Mouse (Mus musculus) right cerebral cortex, postnatal 36 days (tissue): ENCODE data around the gene Car5a.

Source experiments
- DNase-seq, 2 experiments: peaks; one replicate each; pipeline ENCODE4 v3.0.0; 2022; ENCODE audit warnings: low spot score in 2 of 2, mixed read lengths in 1 of 2

Car5a gene

DNA sequence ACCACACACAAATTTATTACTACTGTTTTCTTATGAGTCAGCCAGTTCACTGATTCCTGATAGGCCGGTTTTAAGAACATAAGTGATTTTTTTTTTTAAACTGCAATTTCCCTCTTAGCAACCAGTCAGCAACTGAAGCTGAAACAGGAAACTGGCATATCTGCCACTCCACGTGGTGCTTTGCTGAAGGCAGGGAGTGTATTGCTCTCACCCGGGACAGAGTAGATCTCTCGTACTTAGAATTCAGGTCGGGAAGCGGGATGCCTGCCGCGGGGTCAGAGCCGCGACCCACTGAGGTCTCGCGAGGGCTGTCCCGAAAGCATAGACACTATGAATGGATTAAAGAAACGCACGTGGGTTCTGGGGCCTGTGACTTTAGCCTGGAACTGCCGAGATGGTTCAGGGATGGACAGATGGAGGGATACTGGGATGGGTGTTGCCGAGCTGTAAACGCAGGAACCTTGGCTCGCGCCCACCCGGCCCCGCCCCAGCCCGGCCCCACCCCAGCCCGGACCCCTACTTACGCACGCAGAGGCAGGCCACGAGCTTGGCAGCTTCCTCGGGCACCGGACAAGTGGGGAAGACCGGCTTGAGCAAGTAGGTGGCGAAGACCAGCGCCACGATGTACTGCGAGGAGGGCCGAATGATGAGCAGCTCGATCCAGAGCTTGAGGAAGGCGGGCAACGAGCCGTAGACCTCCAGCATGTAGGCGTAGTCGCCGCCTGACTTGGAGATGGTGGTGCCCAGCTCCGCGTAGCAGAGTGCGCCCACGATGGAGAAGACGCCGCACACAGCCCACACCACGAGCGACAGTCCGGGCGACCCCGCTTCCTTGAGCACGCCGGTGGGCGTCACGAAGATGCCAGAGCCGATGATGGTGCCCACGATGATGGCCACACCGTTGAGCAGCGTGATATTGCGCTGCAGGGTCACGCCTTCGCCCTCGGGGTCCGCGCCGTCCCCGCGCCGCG is 37.9 kb downstream of the Car5a start:
- peak; percentile 51 to 53 for DNase-seq

GRCm38 (mm10) chr8:121905864-121906263 is 38.8 kb downstream of the Car5a start:
- DNase-seq, result no peak

DNA sequence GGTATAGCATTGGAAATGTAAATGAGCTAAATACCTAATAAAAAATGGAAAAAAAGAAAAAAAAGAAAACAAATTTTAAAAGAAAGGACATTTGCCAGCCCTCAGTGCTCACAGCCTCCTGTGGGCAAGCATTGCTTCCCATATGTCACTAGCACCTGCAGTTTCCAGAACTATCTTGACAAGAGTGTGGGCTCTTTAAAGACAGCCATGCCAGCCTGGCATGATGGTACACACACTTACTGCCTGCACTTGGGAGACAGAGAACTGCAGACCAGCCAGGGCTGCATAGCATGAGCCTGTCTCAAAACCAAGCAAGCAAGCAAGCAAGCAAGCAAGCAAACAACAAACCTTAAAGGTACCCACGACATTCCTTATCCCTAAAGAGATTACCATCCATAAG is 39.3 kb downstream of the Car5a start:
- no peak for DNase-seq

DNA sequence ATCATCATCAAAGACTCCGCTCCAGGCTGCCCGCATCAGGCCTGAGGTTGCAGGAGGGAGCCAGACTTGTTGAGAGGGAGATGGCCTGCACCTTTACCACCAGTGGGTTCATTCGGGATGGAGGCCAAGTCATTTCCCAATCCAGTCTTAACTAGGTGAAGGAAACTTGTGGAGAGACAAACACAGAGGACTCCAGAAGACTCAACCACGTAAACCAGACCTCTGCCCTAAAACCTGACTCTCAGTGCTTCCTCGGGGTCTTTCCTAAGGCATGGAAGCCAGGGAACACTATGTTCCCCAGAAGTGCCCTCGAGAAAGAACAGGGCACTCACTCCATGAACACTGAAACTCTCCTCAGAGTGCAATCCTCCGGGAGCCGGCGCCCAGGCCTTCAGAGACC is 39.7 kb downstream of the Car5a start:
- DNase-seq, result no peak

GRCm38 (mm10) chr8:121903977-121904376 is 40.7 kb downstream of the Car5a start:
- no peak for DNase-seq

DNA sequence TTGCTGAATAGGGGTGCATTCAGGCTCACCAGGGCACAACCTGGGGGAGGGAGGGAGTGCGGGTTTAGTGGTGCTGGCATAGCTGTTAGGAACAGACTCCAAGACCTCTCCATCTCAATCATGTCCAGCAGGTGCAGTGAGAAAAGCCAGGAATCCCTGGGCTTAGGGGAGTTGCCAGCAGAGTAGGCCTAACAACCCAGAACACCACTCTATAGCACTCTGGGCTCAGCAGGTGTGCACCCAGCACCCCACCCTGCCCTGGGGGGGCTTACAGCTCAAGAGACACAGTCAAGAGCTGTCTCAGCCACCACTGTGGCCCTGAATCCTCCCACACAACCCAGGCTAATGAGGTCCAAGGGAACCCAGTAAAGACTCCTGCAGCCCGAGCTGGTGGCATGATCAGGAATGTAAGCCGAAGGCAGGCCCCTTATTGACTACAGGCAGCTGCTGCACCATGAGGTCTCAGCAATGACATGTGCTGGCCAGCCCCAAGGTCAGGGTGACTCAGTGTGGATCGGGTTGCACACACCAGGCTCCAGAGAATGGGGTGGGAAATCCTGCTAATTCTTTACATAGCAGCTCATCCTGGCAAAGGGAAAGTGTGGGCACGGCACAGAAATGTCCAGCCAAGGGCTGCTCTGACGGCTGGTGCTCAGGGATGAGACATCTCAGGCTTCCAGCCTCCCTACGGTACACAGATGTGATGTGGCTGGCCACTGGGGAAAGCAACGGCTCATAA is 43.0 kb downstream of the Car5a start:
- no peak for DNase-seq

- DNase-seq, result no peak
Measured at GRCm38 (mm10) chr8:121899180-121900044, 45.3 kb downstream of the Car5a start.

GRCm38 (mm10) chr8:121898401-121898931 is 46.2 kb downstream of the Car5a start:
- peak; percentile 70 to 81 for DNase-seq

DNA sequence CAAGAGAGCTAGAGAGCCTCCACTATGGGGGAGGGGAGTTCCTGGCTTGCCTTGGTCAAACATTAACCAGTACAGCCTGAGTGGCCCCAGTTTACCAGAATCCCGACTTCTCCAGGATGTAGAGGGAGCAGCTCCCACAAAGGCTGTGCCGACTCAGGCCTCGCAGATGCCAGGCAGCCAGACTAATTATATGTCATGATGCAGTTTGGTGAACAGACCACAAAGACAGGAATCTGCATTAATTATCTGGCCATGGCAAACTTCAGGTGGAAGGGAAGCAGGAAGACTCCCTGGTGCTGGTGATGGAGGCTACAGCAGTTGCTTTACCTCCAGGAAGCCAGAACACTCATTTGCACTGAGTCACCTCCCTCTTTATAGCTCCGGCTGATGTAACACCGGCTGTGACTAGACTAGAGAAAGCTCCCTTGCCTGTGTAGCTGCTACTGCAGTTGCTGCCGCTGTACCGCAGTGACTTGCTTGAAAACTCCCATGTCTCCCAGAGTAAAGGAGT is 46.8 kb downstream of the Car5a start:
- peak; percentile 58 to 68 for DNase-seq

DNA sequence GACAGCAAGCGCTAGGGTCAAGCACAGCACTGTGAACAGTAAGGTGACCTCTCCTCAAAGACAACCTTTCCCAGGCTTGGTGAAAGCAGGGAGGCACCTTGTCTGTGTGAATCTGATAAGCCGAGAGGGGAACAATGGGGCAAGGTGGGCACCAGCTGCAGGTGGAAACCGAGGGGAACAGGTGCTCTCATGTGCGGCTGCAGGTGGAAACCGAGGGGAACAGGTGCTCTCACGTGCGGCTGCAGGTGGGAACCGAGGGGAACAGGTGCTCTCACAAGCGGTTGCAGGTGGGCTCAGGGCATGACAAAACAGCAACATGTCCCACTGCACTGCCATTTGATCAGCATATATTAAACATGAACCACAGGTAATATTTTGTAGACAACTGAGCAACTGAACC is 47.5 kb downstream of the Car5a start:
- DNase-seq, result no peak

GRCm38 (mm10) chr8:121896476-121897145 is 48.1 kb downstream of the Car5a start:
- DNase-seq, result no peak

- no peak for DNase-seq
Measured at GRCm38 (mm10) chr8:121895910-121896309, 48.8 kb downstream of the Car5a start.

DNA sequence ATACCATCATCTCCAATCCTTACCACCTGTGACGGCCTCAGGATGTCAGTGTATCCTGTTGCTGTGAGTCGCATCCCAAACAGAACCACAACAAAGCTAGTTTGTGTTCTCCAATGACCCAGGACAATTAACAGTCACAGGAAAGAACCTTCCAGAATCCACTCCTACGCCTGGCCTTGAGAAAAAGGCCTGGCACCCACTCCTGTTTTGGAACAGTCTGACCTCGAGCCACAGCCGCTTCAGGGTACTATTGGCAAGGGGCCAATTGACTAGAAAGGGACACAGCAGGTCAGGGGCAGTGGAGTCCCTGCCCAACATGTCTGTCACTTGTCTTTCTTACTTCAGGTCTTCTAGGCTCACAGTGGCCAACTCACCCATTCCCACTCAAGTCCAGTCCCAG is 51.8 kb downstream of the Car5a start:
- no peak for DNase-seq

DNA sequence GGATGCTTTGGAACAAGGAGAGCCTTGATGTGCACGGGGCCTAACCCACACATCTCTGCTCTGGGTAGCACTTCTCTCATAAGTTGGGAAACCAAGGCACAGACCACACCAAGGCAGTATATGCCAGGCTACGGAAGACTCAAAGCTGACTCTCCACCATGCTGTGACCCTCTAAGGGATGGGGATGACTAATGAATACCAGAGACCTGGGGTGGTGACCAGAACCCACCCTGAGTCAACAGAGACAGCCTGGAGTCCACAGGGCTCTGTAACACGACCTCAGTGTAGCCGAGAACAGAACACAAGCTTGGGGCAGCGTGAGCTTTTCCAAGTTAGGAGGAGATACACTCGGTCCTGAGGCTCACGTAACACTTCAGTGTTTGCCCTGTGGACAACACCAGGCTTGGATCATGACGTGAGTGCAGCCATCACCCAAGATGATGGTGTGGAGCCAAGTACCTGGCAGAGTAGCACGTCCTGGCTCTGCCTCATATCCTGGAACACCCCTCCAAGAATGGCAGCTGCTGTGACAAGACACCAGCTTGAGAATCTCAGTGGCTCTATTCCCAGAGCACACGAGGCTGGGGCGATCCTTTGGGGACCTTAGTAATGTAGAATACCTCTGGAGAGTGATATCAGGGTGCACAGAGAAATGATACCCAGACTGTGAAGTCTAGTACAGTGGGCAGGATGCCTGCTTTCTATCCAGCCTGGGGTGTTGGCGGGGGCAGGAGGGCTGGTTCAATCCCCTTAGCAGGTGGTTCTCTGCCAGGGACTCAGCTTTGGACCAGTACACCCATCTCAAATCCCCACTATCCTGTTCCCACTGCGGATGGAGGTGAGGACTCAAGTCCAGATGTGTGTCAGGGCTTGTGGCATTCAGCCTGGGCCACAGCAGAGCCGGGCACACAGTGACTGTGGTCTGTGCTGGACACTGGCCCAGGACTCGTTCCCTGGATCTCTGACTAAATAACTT is 54.6 kb downstream of the Car5a start:
- DNase-seq, result no peak

DNA sequence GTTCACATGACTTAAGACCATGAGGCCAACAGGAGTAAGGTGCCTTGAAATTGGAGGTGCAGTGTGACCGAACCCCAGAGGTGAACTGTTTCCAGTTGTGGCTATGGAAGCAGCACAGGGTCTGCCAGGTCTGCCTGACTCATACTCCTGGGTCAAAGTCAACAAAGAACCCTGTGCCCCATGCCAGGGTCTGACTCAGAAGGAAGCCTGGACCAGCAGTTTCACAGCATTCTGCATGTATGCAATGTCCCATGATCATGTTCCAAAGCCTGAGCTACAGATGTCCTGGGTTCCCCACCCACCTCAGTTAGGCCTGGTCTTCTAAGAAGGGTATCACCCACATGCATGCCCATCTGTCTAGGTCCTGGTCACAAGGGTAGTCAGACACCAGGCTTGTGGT is 55.4 kb downstream of the Car5a start:
- no peak for DNase-seq

DNA sequence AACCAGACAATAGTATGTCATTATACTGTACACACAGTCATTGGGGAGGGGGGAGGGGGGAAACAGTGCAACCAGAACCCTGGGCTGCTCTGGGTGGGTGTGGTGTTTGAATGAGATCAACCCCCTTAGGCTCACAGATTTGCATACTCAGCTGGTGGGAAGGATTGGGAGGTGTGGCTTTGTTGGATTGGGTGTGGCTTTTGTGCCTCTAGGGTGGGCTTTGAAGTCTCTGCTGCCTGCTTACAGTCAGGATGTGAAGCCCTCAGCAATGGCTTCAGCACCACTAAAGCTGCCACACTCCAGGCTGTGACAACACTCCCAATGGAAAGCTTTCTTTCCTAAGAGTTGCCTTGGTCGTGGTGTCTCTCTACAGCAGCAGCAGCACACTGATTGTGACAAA is 57.2 kb downstream of the Car5a start:
- no peak for DNase-seq

DNA sequence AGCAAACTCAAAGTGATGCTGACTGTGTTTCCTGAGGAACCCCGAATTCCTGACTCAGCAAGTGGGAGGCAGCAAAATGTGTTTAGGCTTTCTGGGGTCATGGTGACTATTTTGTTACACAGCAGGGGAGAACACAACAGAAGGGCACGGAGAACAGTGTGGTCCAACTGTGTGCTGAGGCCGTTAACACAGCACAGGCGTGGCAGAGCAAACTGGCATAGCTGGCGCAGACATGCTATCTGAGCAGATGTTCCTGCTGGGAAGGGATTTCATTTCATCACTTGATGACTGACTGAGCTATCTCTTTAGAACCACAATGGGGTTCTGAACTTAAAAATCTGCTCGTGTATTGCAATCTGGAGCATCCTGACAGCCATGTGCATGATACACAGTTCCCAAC is 59.3 kb downstream of the Car5a start:
- no peak for DNase-seq

- DNase-seq, result no peak
Measured at GRCm38 (mm10) chr8:121885001-121885400, 59.7 kb downstream of the Car5a start.

DNA sequence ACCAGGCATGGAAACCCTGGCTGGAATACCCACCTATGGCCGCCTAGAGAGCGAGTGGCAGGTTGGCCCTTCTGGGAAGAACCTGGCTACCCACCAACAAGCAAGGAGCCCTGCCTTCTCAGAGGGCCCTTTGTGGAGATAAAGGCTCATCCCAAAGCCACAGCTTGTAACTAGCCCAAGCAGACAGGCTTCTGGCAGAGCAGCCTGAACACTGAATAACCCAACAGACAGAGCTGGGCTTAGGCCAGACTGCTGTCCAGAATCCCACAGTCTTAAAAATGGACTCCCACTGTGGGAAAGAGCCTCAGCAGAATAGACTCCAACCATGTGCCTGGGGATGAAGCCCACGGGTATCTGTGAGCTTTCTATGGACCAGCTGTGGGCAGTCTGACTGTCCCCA is 60.5 kb downstream of the Car5a start:
- DNase-seq, result no peak

DNA sequence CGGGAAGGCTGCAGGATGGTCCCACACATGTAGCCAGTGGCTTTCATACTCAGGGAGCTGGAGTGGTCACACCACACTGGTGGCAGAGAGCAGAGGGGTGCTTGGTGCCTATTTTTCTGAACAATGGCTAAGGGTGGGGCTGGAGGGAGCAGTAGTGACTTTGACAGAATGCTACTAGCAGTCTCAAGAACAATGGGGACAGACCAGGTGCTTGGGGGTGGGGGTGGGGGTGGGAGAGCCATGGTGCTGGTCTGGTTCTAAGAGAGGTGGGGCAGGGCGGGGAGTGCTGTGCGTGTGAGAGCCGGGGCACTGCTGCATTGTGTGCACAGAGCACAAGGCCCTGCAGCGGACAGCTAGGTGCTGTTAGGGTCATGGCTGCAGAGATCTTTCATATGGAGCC is 62.8 kb downstream of the Car5a start:
- no peak for DNase-seq
